Mouse (Mus musculus): ENCODE measurements around the gene H2afx. TPM values are rescaled to one million over a fixed set of nuclear protein-coding genes. Genes with fewer than 3 reads are reported as not detected.
"Not testable (repeated sequence)": the region's sequence is repeated elsewhere in the genome, so short reads cannot be mapped to it uniquely, and the experiment has no call there.

The H2afx gene
- polyA plus RNA-seq, 1 experiment from 2014 or later, result 395 TPM

- no peak overlapping the region for H3K4me3 ChIP-seq (ENCODE audit: low read length)
- H3K9ac ChIP-seq (ENCODE audit: low read length), result no peak overlapping the region
- no peak overlapping the region for H3K4me2 ChIP-seq (ENCODE audit: low read depth, low read length)
- H3K4me1 ChIP-seq (replicated peaks; ENCODE audit: control insufficient read depth, insufficient read depth, low read length), result peaks cover 15% of the 10 kb centered on the region
- no peaks in the 10 kb centered on the region for H3K9me3 ChIP-seq (ENCODE audit: control insufficient read depth, low read length)
- no peaks in the 10 kb centered on the region for H3K27me3 ChIP-seq (ENCODE audit: control insufficient read depth, insufficient read depth, low read depth, low read length)
- H3K27ac ChIP-seq (ENCODE audit: low read length), result 0 out of 2 replicates have a peak overlapping the region, but pooled peaks have one; percentile 12
- H3K36me3 ChIP-seq (ENCODE audit: control insufficient read depth, insufficient read depth, low read length), result no peaks in the 10 kb centered on the region; the same call in 1 of the 2 replicates
- WGBS, result 70% methylated on average over 6 of the region's 6 CpGs
- ATAC-seq (ENCODE audit: low read depth), result no peak
These were observed 10.3 kb upstream of the H2afx start for GRCm38 (mm10) chr9:44324147-44324546.

GRCm38 (mm10) chr9:44325032-44325767 lies 9.3 kb upstream of the H2afx start:
- not testable (repeated sequence) for H3K9me3 ChIP-seq (ENCODE audit: control insufficient read depth, low read length); H3K36me3 ChIP-seq (ENCODE audit: control insufficient read depth, insufficient read depth, low read length); H3K27me3 ChIP-seq (ENCODE audit: control insufficient read depth, insufficient read depth, low read depth, low read length); ATAC-seq (ENCODE audit: low read depth); H3K9ac ChIP-seq (ENCODE audit: low read length)
- Histone ChIP-seq H3K4me2 (ENCODE audit: low read depth, low read length) (peak overlapping the region; percentile 73), H3K4me3 (ENCODE audit: low read length) (peak overlapping the region; percentile 89), H3K27ac (ENCODE audit: low read length) (peak overlapping the region; percentile 97; the same call in 1 of the 2 replicates), H3K4me1 (replicated peaks; ENCODE audit: control insufficient read depth, insufficient read depth, low read length) (peaks cover 15% of the 10 kb centered on the region)
- 64% methylated on average over 6 of the region's 8 CpGs for WGBS

- H3K4me1 ChIP-seq (replicated peaks; ENCODE audit: control insufficient read depth, insufficient read depth, low read length), result peaks cover 11% of the 10 kb centered on the region
- WGBS, result 1% methylated on average over 12 of the region's 12 CpGs
- no peaks in the 10 kb centered on the region for H3K9me3 ChIP-seq (ENCODE audit: control insufficient read depth, low read length)
- H3K27ac ChIP-seq (ENCODE audit: low read length), result peak within 1 kb of the TSS; percentile 97
- H3K4me3 ChIP-seq (ENCODE audit: low read length), result peak within 1 kb of the TSS; percentile 89
- peaks cover 6% of the 10 kb centered on the region for H3K36me3 ChIP-seq (ENCODE audit: control insufficient read depth, insufficient read depth, low read length)
- peak; percentile 25 for ATAC-seq (ENCODE audit: low read depth)
- peak within 1 kb of the TSS; percentile 93 for H3K9ac ChIP-seq (ENCODE audit: low read length)
- peak within 1 kb of the TSS; percentile 73 for H3K4me2 ChIP-seq (ENCODE audit: low read depth, low read length)
- H3K27me3 ChIP-seq (ENCODE audit: control insufficient read depth, insufficient read depth, low read depth, low read length), result no peaks in the 10 kb centered on the region
These were observed 8.6 kb upstream of the H2afx start, which contains the start of gene Dpagt1 for GRCm38 (mm10) chr9:44325768-44326370. TSS of gene Dpagt1 (plus strand) at chr9:44326019.

GRCm38 (mm10) chr9:44326371-44327063 lies 8.0 kb upstream of the H2afx start:
- WGBS, result under 1% methylated on average over 38 of the region's 38 CpGs
- peak; percentile 93 for ATAC-seq (ENCODE audit: low read depth)
- Histone ChIP-seq H3K36me3 (ENCODE audit: control insufficient read depth, insufficient read depth, low read length) (peaks cover 8% of the 10 kb centered on the region), H3K9ac (ENCODE audit: low read length) (peak overlapping the region; percentile 93), H3K27ac (ENCODE audit: low read length) (peak overlapping the region; percentile 97), H3K9me3 (ENCODE audit: control insufficient read depth, low read length) (no peaks in the 10 kb centered on the region), H3K4me1 (replicated peaks; ENCODE audit: control insufficient read depth, insufficient read depth, low read length) (peaks cover 11% of the 10 kb centered on the region), H3K4me3 (ENCODE audit: low read length) (peak overlapping the region; percentile 89), H3K27me3 (ENCODE audit: control insufficient read depth, insufficient read depth, low read depth, low read length) (no peaks in the 10 kb centered on the region), H3K4me2 (ENCODE audit: low read depth, low read length) (peak overlapping the region; percentile 73)

- under 1% methylated on average over 22 of the region's 22 CpGs for WGBS
- H3K4me3 ChIP-seq (ENCODE audit: low read length), result peak overlapping the region; percentile 89
- H3K36me3 ChIP-seq (ENCODE audit: control insufficient read depth, insufficient read depth, low read length), result peaks cover 9% of the 10 kb centered on the region
- H3K9me3 ChIP-seq (ENCODE audit: control insufficient read depth, low read length), result no peaks in the 10 kb centered on the region
- peak; percentile 46 for ATAC-seq (ENCODE audit: low read depth)
- peak overlapping the region; percentile 73 for H3K4me2 ChIP-seq (ENCODE audit: low read depth, low read length)
- peak overlapping the region; percentile 93 for H3K9ac ChIP-seq (ENCODE audit: low read length)
- H3K27ac ChIP-seq (ENCODE audit: low read length), result peak overlapping the region; percentile 97
- H3K4me1 ChIP-seq (replicated peaks; ENCODE audit: control insufficient read depth, insufficient read depth, low read length), result peaks cover 11% of the 10 kb centered on the region
- no peaks in the 10 kb centered on the region for H3K27me3 ChIP-seq (ENCODE audit: control insufficient read depth, insufficient read depth, low read depth, low read length)
These were observed 7.3 kb upstream of the H2afx start for GRCm38 (mm10) chr9:44327064-44327711.

- H3K4me2 ChIP-seq (ENCODE audit: low read depth, low read length), result peak overlapping the region; percentile 73
- H3K9ac ChIP-seq (ENCODE audit: low read length), result peak overlapping the region; percentile 93
- peaks cover 15% of the 10 kb centered on the region for H3K36me3 ChIP-seq (ENCODE audit: control insufficient read depth, insufficient read depth, low read length)
- H3K27me3 ChIP-seq (ENCODE audit: control insufficient read depth, insufficient read depth, low read depth, low read length), result no peaks in the 10 kb centered on the region
- H3K4me1 ChIP-seq (replicated peaks; ENCODE audit: control insufficient read depth, insufficient read depth, low read length), result peaks cover 11% of the 10 kb centered on the region
- H3K27ac ChIP-seq (ENCODE audit: low read length), result peak overlapping the region; percentile 97; the same call in 1 of the 2 replicates
- H3K9me3 ChIP-seq (ENCODE audit: control insufficient read depth, low read length), result no peaks in the 10 kb centered on the region
- whole genome bisulfite sequencing, result 83% methylated on average over 5 of the region's 5 CpGs
- H3K4me3 ChIP-seq (ENCODE audit: low read length), result peak overlapping the region; percentile 89
- no peak for ATAC-seq (ENCODE audit: low read depth)
These were observed 6.6 kb upstream of the H2afx start for GRCm38 (mm10) chr9:44327926-44328325.

- WGBS, result 93% methylated on average over 6 of the region's 6 CpGs
- Histone ChIP-seq H3K4me1 (replicated peaks; ENCODE audit: control insufficient read depth, insufficient read depth, low read length) (peaks cover 9% of the 10 kb centered on the region), H3K27ac (ENCODE audit: low read length) (no peak overlapping the region), H3K36me3 (ENCODE audit: control insufficient read depth, insufficient read depth, low read length) (peaks cover 26% of the 10 kb centered on the region), H3K9ac (ENCODE audit: low read length) (no peak overlapping the region), H3K4me3 (ENCODE audit: low read length) (no peak overlapping the region), H3K27me3 (ENCODE audit: control insufficient read depth, insufficient read depth, low read depth, low read length) (no peaks in the 10 kb centered on the region), H3K4me2 (ENCODE audit: low read depth, low read length) (no peak overlapping the region), H3K9me3 (ENCODE audit: control insufficient read depth, low read length) (no peaks in the 10 kb centered on the region)
- no peak for ATAC-seq (ENCODE audit: low read depth)
These were observed 3.8 kb upstream of the H2afx start for GRCm38 (mm10) chr9:44330736-44331135.

GRCm38 (mm10) chr9:44332918-44333638 lies 1.4 kb upstream of the H2afx start:
- 93% methylated on average over 13 of the region's 13 CpGs for WGBS

More at GRCm38 (mm10) chr9:44332918-44333638, 1.4 kb upstream of the H2afx start:
- H3K27me3 ChIP-seq (ENCODE audit: control insufficient read depth, insufficient read depth, low read depth, low read length), result no peaks in the 10 kb centered on the region
- H3K36me3 ChIP-seq (ENCODE audit: control insufficient read depth, insufficient read depth, low read length), result peaks cover 26% of the 10 kb centered on the region
- no peak overlapping the region for H3K9ac ChIP-seq (ENCODE audit: low read length)
- H3K4me1 ChIP-seq (replicated peaks; ENCODE audit: control insufficient read depth, insufficient read depth, low read length), result peaks cover 15% of the 10 kb centered on the region
- H3K9me3 ChIP-seq (ENCODE audit: control insufficient read depth, low read length), result no peaks in the 10 kb centered on the region
- no peak overlapping the region for H3K4me2 ChIP-seq (ENCODE audit: low read depth, low read length)
- H3K4me3 ChIP-seq (ENCODE audit: low read length), result no peak overlapping the region
- no peak overlapping the region for H3K27ac ChIP-seq (ENCODE audit: low read length)
- ATAC-seq (ENCODE audit: low read depth), result no peak

All from lung, embryonic 16.5 days (tissue).